10 mouse cellular contexts compared by ENCODE assay signal in genomic region chr9:57907206-57907605, GRCm38 (mm10). TPM values are rescaled to one million over a fixed set of nuclear protein-coding genes. Genes with fewer than 3 reads are reported as not detected.
"Had no signal": no experiment of that assay in that cellular context is flagged by ENCODE, and none has a peak within 500 bp of the region (broad histone marks: within the 10 kb centered on the region; RNA-seq: fewer than 3 reads in every experiment).

No protein-coding gene starts in this region.

- ATAC-seq: midbrain, embryonic 13.5 days; midbrain, embryonic 16.5 days had no signal

- DNase-seq: kidney, adult 11 months; kidney, adult 8-10 months; kidney, postnatal 14 days; kidney, postnatal 4 days; left cerebral cortex, postnatal 4 days; lung, adult 2 months; thymus, postnatal 25 days had no signal

RNA-seq across cellular contexts. Expression of gene Sema7a, which starts 32.7 kb away (rescaled TPM):
- polyA plus RNA-seq: liver, embryonic 15.5 days had no signal
